Mouse (Mus musculus): Measurements from ENCODE around the gene A3galt2.

Gene A3galt2

DNA sequence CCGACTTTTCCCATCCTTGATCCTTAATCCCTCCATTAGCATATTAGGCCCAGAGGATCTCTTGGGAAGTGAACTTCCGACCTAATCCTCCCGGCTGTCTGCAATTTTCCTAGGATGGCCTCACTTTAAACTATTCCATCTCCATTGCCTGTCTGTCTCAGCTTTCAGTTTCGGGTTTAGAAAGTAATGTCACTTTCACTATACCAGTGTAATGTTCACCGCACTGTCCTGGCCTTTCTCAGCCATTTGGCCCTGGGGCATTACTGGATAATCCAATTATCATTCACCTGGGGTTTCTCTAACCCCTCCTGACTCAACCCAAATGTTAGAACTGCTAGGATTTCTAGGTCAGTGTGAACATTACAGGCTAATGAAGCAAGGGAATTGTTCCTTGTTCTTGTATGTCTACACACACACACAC, 26.7 kb upstream of the A3galt2 start:
- no peak for DNase-seq

DNA sequence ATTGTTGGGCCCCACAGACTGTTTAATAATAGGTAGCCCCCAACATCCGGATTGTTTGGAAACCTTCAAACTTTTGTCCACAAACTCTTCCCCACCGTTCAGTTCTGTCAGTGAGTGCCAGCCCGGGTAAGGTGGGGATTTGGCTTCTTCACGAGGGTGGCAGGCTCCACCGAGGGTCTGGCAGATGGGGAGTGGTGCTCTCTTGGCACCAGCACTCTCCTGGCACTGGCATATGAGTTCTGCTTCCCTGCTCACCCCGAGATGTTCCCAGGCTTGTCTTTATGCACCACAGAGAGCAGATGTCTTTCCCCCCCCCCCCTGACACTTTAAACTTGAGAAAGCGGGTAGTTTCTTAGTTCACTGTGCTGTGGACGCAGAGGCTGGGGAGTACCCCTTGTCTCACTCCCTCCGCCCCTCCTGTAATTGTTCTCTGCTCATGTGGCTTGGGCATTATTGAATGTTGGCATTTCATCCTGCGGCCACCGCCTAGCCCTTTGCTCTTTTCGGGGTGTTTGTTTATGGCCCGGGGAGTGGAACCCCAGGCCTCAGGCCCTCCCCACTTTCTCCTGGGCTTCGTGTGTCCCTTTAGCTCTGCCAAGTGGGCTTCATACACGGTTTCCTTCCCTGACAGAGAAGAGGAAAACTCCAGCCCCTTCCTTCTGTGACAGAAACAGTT, 26.0 kb upstream of the A3galt2 start:
- no peak for DNase-seq

DNA sequence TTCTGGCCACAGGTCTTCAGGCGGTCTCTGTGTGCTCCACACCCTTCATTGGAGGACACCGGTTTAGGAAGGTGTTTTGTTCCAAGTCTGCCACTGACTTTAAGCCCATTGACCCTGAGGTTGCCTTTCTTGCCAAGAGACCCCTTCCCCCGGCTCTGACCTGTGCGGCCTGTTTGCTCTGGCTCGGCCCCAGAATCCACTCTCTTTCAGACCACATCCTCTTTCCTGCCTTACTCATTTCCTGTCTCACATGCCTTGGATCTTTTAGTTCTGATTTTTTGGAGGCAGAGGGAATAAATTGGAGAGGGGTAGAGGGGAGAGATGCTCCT, 25.5 kb upstream of the A3galt2 start:
- no peak for DNase-seq

DNA sequence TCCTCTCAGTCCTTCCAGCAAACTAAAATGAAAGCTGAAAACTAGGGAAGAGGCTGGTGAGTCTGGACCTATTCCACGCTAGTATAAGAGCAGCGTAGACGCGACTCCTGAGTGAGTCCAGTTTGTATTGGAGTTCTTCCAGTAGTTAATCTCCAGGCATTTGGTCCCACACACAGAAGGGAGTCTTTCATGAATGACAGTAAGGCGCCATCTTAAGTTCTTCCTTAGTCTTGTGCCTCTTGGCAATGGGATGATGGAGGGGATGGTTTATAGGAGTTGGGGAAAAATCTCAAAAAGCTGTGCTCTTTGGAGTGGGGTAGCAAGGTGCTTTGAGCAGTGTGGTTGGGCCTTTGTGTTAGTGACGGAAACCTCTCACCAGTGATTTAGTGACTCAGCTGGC, 24.9 kb upstream of the A3galt2 start:
- DNase-seq, result no peak

DNA sequence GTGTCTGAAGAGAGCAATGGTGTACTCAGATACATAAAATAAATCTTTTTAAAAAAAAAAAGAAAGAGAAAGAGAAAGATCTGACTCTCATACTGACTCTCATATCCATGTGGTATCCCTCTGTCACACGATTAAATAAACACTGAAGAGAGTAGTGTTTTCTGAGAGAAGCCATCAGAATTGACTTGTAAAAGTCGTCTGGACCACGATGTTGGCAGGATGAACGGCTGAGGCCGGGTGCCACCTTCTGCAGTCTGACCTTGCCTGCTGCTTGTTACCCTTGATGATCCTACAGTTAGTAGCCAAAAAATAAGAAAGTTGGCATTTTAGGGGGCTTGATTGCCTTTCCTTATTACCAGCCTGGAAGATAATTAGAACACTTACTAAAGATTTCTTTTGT, 22.4 kb upstream of the A3galt2 start:
- no peak for DNase-seq

DNA sequence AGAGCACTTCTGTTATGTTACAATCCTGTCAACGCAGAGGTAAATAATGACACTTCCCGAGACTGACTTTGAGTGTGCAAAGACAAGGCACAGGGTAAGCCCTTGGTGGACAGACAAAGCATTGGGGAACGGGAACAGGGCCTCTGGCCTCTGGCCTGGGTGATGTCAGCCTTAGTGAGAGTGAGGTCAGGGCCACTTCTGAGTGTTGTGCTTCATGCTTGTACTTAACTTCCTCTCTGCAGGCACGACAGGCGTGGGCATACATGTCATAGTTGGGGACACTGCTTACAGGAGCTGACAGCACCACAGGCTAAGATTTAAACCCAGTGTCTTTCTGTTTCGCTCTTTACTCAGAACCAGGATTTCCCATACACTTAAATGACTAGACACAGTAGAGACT, 21.7 kb upstream of the A3galt2 start:
- no peak for DNase-seq

DNA sequence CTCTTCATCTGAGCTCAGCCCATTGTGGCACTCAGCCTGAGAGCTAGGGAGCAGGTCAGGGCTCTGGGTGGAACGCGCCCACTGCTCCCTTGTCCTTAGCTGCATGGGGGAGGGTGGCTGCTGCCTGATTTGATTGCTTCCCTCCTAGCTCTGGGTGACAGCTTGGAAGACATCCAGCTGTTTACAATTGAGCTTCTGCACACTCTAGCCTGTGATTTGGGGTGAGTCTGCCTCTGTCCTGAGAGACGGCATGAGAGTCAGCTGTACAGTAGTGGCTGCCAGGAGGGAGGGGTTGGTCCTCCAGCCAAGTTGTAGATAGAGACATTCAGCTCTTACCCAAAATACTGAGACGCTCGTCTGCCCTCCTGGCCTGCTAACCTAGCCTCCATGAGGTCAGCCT, 20.9 kb upstream of the A3galt2 start:
- DNase-seq, result no peak

DNA sequence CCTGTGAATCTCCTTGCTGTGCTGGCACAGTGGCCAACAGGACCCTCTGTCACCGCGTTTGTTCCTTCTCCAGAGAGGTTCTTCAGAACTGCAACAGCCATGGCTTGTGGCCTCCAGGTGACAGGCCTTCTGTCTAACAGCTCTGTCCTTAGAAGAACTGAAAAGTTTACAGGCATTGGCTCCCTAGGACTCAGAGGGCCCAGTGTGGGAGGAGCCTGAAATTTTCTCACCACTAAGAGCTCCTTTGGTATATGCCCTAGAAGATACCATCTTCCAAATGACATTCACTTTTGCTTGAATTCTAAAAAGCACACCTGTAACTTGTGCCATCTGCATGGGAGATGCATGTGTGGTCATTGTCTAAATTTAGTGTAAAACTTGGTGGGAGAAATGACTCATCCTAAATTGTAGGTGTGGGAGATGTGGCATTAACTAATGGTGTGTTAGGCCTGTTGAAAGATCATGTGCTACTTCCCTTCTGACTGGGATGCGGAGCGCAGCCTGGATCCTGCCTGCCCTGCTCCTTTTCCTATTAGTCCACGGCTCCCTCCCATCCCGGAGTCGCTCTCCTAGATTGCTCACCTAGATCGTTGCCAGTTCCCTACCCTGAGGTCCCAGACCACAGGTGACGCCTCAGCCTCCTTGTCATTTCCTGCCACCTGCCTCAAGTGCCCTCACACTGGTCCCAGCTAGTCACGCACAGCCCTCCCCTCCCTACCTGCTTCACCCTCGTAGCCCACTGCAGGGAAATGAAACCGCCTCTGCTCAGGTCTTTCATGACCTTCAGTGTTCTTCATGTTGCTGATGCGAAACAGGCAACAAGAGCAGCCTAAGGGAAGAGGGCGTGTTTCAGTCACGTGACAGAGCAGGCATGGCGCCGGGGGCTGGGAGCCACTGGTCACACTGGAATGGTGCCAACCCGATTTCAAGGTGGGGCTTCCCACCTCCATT, 20.2 kb upstream of the A3galt2 start:
- DNase-seq, result no peak

DNA sequence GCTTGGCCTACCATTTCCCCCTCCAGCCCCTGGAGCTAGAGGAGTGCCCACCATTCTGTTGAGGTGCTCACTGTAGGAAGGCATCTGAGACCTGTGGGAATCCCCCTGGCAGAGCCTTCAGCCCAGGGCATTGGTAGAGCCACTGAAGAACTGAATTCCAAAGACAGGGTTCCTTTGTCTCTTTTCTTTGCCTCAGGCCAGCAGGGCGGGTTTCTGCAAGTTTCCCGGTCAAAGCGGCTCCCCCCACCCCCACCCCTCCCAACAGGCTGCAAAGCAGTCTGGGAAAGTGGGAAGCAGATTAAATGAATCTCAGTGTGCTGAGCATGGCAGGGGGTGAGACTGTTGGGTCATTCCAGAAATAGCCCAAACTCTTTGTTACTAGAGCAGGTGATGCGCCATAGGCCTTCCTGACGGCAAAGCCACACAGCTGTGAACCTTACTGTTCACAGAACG, 18.0 kb upstream of the A3galt2 start:
- DNase-seq, result no peak

DNA sequence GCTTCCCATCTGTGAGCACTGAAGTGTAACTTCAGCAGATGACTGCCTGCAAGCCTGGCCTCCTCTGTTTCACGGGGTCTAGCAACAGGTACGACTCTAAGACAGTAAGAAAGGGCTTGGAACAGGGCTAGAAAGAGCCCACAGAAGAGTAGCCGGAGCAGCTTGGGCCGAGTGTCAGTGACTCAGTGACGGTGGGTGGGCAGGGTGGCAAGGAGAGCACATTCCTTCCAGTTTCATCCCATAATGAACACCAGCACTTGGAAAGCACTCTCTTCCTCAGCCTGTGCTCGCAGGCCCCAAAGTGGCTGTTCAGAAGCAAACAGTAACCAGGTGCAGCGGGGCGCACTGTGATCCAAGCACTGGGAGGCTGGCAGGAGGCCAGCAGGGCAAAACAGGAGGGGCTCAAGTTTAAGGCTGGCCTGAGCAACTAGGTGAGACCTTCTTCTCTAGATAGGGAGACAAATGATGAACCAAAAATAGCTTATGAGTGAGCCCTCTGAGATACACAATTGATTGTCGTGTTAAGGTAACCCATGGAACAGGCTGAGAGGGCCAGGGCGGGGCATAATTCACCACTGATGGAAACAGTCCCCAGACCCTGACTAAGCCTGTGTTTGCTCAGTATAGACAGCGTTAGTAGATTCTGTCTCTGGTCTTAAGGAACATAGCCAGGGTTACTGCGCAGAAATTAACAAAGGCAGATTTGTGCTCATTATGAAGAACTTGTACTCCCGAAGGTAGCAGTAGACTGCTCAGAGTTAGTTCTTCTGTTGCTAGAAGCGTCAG, 17.1 kb upstream of the A3galt2 start:
- no peak for DNase-seq

DNA sequence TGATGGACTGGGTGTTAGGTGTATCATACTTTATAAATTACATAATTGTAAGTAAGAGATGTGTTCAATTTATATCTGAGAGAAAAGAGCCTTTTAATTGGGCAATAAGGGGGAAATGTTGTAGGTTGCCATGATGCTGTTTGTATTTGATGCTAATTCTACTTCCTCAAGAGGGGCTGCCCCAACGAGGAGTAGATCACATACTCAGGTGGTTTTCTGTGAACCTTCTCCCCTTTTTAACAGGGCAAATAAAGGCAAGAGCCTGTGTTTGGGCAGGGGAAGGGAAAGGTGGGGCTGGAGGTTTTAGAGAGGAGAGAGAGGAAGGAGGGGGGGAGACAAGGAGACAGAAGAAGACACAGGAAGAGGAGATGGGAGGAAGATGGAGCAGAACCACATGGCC, 14.3 kb upstream of the A3galt2 start:
- no peak for DNase-seq

DNA sequence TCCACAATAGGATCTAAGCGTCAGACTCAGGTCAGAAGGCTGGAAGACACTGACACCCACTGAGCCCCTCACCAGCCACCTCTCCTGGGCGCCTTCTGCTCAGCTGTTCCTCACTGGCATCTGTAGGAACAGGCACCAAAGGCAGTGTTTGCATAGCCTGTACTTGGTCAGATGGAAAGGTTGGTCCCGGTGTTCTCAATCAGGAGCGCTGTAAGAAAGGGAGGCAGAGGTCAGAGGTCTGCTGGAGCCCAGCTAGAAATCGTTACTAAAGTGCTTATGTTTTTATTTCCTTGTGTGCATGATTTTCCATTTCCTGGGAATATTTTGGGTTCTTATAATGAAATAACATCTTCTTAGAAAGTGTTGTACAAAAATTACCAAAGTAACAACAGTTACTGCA, 13.3 kb upstream of the A3galt2 start:
- DNase-seq, result no peak

DNA sequence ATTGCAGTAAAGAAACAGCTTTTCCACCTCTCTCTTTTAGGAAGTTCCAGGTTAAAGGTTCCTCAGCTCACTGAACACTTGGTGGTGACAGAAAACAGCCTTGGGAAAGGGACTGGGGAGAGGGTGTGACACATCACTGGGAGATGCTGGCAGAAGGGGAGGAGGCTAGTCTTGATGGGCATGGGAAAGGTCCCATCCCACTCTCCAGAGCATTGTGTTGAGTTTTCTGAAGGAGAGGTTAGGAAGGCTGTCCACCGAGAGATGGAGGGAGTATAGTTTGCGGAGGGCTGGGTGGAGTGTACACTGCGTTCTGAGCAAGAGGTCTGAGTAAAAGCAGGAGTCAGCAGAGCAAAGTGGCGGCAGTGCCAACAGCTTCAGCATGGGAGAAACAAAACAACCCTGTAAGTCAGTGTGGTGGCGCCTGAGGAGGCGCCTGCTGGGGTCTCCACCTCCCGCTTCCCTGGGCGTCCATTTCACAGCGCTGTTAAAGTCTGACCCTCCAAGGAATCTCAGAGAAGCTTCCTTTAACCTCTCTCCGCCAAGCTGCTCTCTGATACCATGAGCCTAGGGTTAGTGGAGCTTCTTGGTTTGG, 12.7 kb upstream of the A3galt2 start:
- DNase-seq, result no peak

DNA sequence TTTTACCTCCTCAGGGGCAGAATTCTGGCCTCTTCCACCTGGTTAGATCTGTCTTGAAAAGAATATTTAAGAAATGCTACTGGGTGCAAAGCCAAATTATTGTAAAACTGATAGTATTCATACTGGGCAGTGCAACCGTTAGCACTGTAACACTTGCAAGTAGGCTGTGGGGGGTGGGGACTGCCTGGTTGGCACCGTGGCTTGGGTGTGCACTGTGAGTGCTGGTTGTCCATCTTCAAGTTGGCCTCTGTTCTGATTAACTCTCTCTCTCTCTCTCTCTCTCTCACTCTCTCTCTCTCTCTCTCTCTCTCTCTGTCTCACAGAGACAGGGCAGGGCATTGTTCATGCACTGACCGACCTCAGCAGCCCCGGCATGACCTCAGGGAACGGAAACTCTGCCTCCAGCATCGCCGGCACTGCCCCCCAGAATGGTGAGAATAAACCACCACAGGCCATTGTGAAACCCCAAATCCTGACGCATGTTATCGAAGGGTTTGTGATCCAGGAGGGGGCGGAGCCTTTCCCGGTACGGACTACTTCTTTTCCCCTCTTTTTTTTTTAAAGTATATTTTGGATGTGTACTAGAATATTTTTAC, 12.0 kb upstream of the A3galt2 start:
- no peak for DNase-seq

DNA sequence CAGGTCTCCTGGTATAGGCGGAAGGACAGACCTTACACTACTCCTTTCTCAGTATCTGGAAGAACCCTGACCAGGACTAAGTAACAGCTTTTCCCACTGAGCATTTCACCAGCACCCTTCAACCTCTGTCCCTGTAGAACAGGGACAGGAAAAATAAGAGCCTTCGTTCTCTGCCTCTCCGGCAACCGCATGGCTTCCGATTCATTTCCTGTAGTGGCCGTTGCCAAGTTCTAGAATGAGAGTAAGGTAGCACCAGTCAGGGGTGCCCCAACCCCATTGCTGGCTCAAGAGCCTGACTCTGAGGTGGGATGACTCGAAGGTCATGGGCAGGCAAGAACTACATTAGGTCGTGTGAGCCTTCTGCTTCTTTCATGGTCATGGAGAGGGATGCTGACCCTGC, 10.0 kb upstream of the A3galt2 start:
- DNase-seq, result no peak

DNA sequence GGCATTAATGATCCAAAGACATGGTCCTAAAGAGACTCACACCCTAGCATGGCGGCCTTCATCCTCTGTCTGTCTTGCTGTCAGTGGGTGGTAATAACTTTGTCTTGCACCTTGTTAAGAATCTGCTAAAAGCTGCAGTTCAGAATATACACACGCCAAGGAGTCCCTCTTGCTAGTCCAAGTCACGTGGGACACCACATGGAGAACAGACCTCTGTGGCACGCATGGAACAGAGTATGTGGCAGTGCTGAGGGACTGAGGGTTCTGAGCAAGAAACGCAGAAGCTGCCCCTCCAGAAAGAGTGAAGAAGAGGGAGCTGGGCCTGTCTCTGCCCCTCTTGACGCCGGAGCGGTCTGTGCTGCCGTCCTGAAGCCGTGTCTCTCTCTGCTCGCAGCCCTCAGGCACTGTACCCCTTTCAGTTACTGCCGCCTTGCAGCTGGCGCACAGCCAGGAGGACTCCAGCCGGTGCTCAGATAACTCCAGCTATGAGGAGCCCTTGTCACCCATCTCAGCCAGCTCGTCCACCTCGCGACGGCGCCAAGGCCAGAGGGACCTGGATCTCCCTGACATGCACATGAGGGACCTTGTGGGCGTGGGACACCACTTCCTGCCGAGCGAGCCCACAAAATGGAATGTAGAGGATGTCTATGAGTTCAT, 7.4 kb upstream of the A3galt2 start:
- no peak for DNase-seq

DNA sequence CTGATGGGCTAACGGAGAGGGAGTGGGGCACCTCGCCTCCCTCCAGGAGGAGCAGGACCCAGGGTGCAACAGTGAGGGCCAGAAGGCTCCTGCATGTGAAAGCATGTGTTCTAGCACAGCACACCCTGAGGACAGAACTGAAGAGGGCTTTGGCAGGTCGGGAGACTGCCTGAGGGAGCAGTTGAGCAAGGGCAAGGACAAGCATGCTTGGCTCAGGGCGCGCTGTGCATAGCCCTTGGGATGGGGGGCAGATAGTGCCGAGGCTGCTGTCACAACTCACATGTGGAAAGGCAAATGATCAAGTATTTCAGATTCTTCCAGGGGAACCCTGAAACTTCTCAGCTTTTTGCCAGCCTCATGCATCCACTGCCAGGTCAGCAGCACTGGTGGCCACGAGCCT, 6.9 kb upstream of the A3galt2 start:
- DNase-seq, result no peak

DNA sequence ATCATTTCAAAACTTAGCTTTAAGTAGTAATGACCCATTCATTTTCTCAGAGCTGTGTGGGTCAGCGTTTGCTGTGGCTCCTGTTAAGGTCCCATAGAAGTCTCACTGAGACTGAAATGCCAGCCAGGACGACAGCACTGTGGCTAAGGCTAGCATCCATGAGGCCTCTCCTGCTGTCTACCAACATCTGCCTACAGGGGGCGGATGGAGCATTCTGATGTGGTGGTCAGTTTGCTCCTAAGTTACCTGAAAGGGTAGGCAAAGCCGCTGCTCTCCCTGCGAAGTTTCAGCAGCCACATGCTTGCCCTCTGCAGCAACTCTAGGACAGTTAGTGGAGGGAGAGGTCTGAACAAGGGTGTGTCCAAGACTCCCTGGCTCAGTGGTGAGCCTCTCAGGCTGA, 4.2 kb upstream of the A3galt2 start:
- DNase-seq, result no peak

DNA sequence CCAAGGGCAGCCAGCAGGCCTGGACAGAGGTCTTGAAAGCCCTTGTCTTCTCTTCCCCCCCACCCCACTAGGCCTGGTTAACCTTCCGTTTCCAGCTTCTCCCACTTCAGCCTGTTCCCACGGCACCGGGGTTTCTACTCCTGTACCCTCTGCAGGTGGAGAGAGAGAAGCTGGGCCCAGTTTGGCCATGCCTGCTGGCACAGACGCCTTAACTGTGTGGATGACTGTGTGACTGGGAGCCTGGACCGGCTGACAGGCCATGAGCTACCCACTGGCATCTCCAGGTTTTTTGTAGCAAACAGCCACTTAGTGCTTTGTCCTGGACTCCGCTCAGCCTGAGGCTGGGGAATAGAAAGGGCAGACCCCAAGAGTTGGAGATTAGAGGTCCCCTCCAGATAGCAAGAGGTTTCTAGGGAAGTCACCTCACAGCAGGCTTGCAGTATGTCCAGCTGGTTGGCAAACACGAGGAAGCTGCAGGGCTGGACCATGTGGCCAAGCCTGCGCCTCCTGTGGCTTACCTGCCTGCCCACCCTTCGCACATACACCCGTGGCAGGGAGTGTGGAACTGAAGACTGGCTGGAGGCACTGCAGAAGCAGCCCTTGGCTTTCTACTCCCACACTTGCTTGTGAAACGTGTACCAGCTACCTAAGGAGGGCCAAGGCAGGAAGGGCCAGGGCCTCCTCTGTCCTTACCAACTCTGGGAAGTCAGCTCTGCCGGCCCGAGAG, 3.0 kb upstream of the A3galt2 start:
- DNase-seq, result no peak

DNA sequence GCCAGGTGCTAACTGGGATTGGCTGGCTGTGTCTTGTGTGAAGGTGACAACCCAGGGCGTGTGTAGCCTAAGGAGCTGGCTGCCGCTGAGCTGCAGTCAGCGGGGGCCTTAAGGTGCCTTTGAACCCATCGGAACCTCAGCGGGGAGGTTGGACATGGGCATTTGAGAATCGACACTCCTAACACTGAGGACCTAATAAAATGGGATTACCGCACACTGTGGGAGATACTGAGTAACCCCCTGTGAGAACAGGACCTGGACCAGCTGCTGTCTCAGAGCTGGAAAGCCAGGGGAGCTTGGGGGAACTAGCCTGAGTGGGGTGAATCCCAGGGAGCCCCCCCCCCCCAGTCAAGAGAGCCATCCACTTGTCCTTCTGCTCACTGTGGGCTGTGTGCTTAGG, 1.6 kb upstream of the A3galt2 start:
- no peak for DNase-seq

DNA sequence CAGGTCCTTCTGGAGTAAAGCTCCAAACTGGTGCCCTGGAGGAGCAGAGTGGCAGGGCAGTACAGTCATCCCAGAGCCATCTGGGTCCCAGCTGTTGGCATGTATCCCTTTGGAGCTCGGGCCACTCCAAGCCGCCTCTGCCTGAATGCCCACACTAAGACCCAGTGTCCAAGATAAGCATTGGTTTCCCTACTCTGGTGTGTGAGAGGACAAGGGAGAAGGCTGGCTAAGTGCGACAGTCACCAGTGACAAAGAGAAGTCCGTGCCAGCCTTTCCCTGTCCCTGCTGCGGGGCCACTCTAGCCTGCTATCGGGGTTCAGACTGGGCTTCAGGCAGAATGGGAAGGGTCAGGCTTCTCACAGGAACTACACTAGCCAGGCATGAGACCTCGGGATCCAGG, 736 bp downstream of the A3galt2 start:
- no peak for DNase-seq

DNA sequence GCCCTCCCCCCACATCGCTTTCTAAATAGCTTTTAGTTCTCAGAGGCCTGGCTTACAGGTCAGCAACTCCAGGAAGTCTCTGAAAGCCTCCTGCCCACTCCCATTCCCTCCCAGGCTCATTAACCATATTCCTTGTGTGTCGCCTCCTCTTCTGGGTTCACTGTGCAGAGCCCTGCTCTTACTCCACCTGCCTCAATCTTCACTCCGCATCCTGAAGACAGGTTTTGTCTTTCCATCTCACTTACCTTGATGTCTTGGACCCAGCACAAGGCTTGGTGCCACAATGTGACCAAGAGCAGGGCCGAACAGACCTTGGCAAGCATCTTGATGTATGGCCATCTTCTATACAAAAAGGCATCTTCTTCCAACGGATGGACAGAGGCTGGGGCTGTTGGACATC, 4.0 kb downstream of the A3galt2 start:
- no peak for DNase-seq
